Comparison of ENCODE assay signal across 8 mouse cellular contexts in genomic region chr10:92721771-92722619, GRCm38 (mm10). TPM values are rescaled to one million over a fixed set of nuclear protein-coding genes. Genes with fewer than 3 reads are reported as not detected.
A peak's percentile ranks its signal among the peaks of the same experiment; 100 is the strongest.
DNase-seq lines count a peak whose midpoint lies in the region; ATAC-seq and TF ChIP-seq lines count a peak whose summit lies in the region.

Nedd1 (minus strand) TSS chr10:92722420.

- H3K4me3 ChIP-seq in MEL (ENCODE audit: control insufficient read depth in 1 of 2, insufficient read depth in 1 of 2, low read depth in 2 of 2, low read length in 2 of 2): peak within 1 kb of the TSS; percentile 66 to 82
- H3K4me3 ChIP-seq in cerebellum, adult 2 months (replicated peaks; ENCODE audit: insufficient read depth, low read depth, low read length): peak within 1 kb of the TSS; percentile 72
- peak within 1 kb of the TSS; percentile 72 for H3K4me3 ChIP-seq in lung, embryonic 16.5 days (ENCODE audit: low read length)

- no peak for TF ChIP-seq RAD21 in MEL (IDR thresholded peaks at IDR 0.05; ENCODE audit: low read depth, low read length)

- H3K9me3 ChIP-seq in MEL (replicated peaks; ENCODE audit: insufficient read depth, low read length): no peaks in the 10 kb centered on the region
- H3K9me3 ChIP-seq in lung, embryonic 16.5 days (ENCODE audit: control insufficient read depth, low read length): 0 out of 2 replicates have a peak, but pooled peaks cover 3% of the 10 kb centered on the region

- DNase-seq in MEL (ENCODE audit: low read depth, low spot score): peak; percentile 96
- DNase-seq in cerebellum, adult 2 months: peak; percentile 89 to 93
- peak; percentile 86 for DNase-seq in forelimb bud, embryonic 11.5 days (ENCODE audit: low read depth, low spot score)
- DNase-seq in layer of hippocampus, adult 9-10 months (ENCODE audit: low spot score): peak; percentile 69
- DNase-seq in ovary, postnatal 10 days (ENCODE audit: low spot score): peak; percentile 89
- DNase-seq in thymus, postnatal 10 days (ENCODE audit: low spot score in 2 of 2): peak; percentile 95 to 98

- TF ChIP-seq CTCF in MEL (IDR thresholded peaks at IDR 0.05 in 2 of 3, conservative IDR thresholded peaks at IDR 0.05 in 1 of 3; ENCODE audit: control insufficient read depth in 1 of 3, insufficient read depth in 1 of 3, low read depth in 2 of 3, low read length in 3 of 3, poor library complexity in 1 of 3, severe bottlenecking in 1 of 3): no peak
- no peak for TF ChIP-seq CTCF in cerebellum, adult 2 months (IDR thresholded peaks at IDR 0.05; ENCODE audit: borderline replicate concordance, insufficient read depth, low read depth, low read length)

- H3K9ac ChIP-seq in MEL (ENCODE audit: control insufficient read depth, low read depth, low read length, poor library complexity, severe bottlenecking): peak within 1 kb of the TSS; percentile 91
- H3K9ac ChIP-seq in lung, embryonic 16.5 days (ENCODE audit: low read length): peak within 1 kb of the TSS; percentile 89

- peaks cover 7% of the 10 kb centered on the region; the same call in 1 of the 2 replicates for H3K79me2 ChIP-seq in MEL (ENCODE audit: control insufficient read depth, insufficient read depth, low read length, poor library complexity)

- ATAC-seq in hematopoietic stem cell, adult 5-6 weeks (replicated peaks in 1 of 2; ENCODE audit: insufficient read depth in 1 of 2, low FRiP score in 2 of 2, low TSS enrichment in 1 of 2, low read depth in 1 of 2, poor library complexity in 2 of 2, severe bottlenecking in 2 of 2): peak; percentile 96 to 97
- peak; percentile 99 for ATAC-seq in lung, embryonic 16.5 days (ENCODE audit: low read depth)

- peak within 1 kb of the TSS; percentile 64 for H3K27ac ChIP-seq in MEL (ENCODE audit: control insufficient read depth, low read depth, low read length)
- peak within 1 kb of the TSS; percentile 26; the same call in 1 of the 2 replicates for H3K27ac ChIP-seq in cerebellum, adult 2 months (ENCODE audit: insufficient read depth, low read length)
- H3K27ac ChIP-seq in lung, embryonic 16.5 days (ENCODE audit: low read length): peak within 1 kb of the TSS; percentile 86

- peak; percentile 93 to 94 for TF ChIP-seq POLR2A in MEL (IDR thresholded peaks at IDR 0.05; ENCODE audit: control insufficient read depth in 1 of 2, insufficient read depth in 1 of 2, low read depth in 1 of 2, low read length in 2 of 2, poor library complexity in 1 of 2)
- TF ChIP-seq POLR2A in cerebellum, adult 2 months (IDR thresholded peaks at IDR 0.05; ENCODE audit: borderline replicate concordance, insufficient read depth, low read length): peak; percentile 38; the same call in 1 of the 2 replicates

- no peaks in the 10 kb centered on the region; a peak in 2 of 4 replicates for H3K36me3 ChIP-seq in MEL (ENCODE audit: control insufficient read depth in 1 of 2, insufficient read depth in 2 of 2, low read length in 2 of 2)
- peaks cover 6% of the 10 kb centered on the region for H3K36me3 ChIP-seq in lung, embryonic 16.5 days (ENCODE audit: control insufficient read depth, insufficient read depth, low read length)

- peak within 1 kb of the TSS; percentile 63 for H3K4me2 ChIP-seq in lung, embryonic 16.5 days (ENCODE audit: low read depth, low read length)

- no peaks in the 10 kb centered on the region for H3K27me3 ChIP-seq in MEL (ENCODE audit: control insufficient read depth in 1 of 2, insufficient read depth in 2 of 2, low read length in 2 of 2)
- no peaks in the 10 kb centered on the region for H3K27me3 ChIP-seq in cerebellum, adult 2 months (ENCODE audit: control insufficient read depth, insufficient read depth, low read length)
- no peaks in the 10 kb centered on the region for H3K27me3 ChIP-seq in lung, embryonic 16.5 days (ENCODE audit: control insufficient read depth, insufficient read depth, low read depth, low read length)

- WGBS in cerebellum, adult 2 months: under 1% methylated on average over 57 of the region's 57 CpGs
- WGBS in lung, embryonic 16.5 days: under 1% methylated on average over 53 of the region's 57 CpGs

- peaks cover 0 to 7% of the 10 kb centered on the region in 2 experiments; a peak in 2 of 4 replicates for H3K4me1 ChIP-seq in MEL (ENCODE audit: control insufficient read depth in 1 of 2, insufficient read depth in 2 of 2, low read length in 2 of 2)
- H3K4me1 ChIP-seq in cerebellum, adult 2 months (ENCODE audit: control insufficient read depth, insufficient read depth, low read length): no peaks in the 10 kb centered on the region
- no peaks in the 10 kb centered on the region for H3K4me1 ChIP-seq in lung, embryonic 16.5 days (replicated peaks; ENCODE audit: control insufficient read depth, insufficient read depth, low read length)

- TF ChIP-seq EP300 in MEL (IDR thresholded peaks at IDR 0.05; ENCODE audit: low read depth in 1 of 2, low read length in 2 of 2): peak; percentile 7 to 55; a peak in 2 of 4 replicates

TF ChIP-seq in MEL, 35 proteins besides CTCF, POLR2A, EP300 and RAD21:
- TF ChIP-seq ZC3H11A (IDR thresholded peaks at IDR 0.05; ENCODE audit: low read depth, low read length) (no peak), ETS1 (IDR thresholded peaks at IDR 0.05; ENCODE audit: low read depth, low read length) (peak; percentile 60; the same call in 1 of the 2 replicates), MAX (IDR thresholded peaks at IDR 0.05; ENCODE audit: low read length) (peak; percentile 35; the same call in 1 of the 2 replicates), MAFK (IDR thresholded peaks at IDR 0.05; ENCODE audit: borderline replicate concordance, low read depth, low read length) (no peak), SMC3 (IDR thresholded peaks at IDR 0.05; ENCODE audit: low read depth, low read length) (peak; percentile 13; the same call in 1 of the 2 replicates), USF2 (IDR thresholded peaks at IDR 0.05; ENCODE audit: borderline replicate concordance in 1 of 2, insufficient read depth in 1 of 2, low read depth in 1 of 2, low read length in 2 of 2) (no peak), UBTF (IDR thresholded peaks at IDR 0.05; ENCODE audit: borderline replicate concordance, insufficient read depth, low read depth, low read length) (no peak), KAT2A (conservative IDR thresholded peaks at IDR 0.05; ENCODE audit: low read depth, low read length) (no peak), TBP (IDR thresholded peaks at IDR 0.05; ENCODE audit: low read depth, low read length) (peak; percentile 82), CHD1 (IDR thresholded peaks at IDR 0.05; ENCODE audit: low read depth, low read length) (no peak), ZMIZ1 (IDR thresholded peaks at IDR 0.05; ENCODE audit: low read depth, low read length) (peak; percentile 46), TCF12 (IDR thresholded peaks at IDR 0.05; ENCODE audit: low read depth, low read length) (peak; percentile 67), MYB (IDR thresholded peaks at IDR 0.05; ENCODE audit: low read depth, low read length) (no peak), GATA1 (IDR thresholded peaks at IDR 0.05; ENCODE audit: low read depth, low read length) (0 out of 2 replicates have a peak, but pooled peaks have one; percentile 22), NRF1 (IDR thresholded peaks at IDR 0.05; ENCODE audit: insufficient read depth, low read depth, low read length, poor library complexity, severe bottlenecking) (peak; percentile 53; the same call in 1 of the 2 replicates), MEF2A (IDR thresholded peaks at IDR 0.05; ENCODE audit: extremely low read depth, insufficient replicate concordance, low read depth, low read length, poor library complexity, severe bottlenecking) (no peak), HCFC1 (IDR thresholded peaks at IDR 0.05; ENCODE audit: low read depth, low read length) (peak; percentile 82), ELF1 (IDR thresholded peaks at IDR 0.05; ENCODE audit: low read depth, low read length) (peak; percentile 93), ZKSCAN1 (IDR thresholded peaks at IDR 0.05; ENCODE audit: low read depth, low read length) (no peak), JUND (IDR thresholded peaks at IDR 0.05; ENCODE audit: low read depth, low read length) (no peak), BHLHE40 (IDR thresholded peaks at IDR 0.05; ENCODE audit: borderline replicate concordance, low read depth, low read length) (no peak), ZNF384 (IDR thresholded peaks at IDR 0.05; ENCODE audit: low read depth, low read length) (no peak), SIN3A (IDR thresholded peaks at IDR 0.05; ENCODE audit: low read length) (peak; percentile 62; the same call in 1 of the 2 replicates), MXI1 (IDR thresholded peaks at IDR 0.05; ENCODE audit: low read depth, low read length) (peak; percentile 60; the same call in 1 of the 2 replicates), TAL1 (IDR thresholded peaks at IDR 0.05; ENCODE audit: low read length) (no peak), E2F4 (IDR thresholded peaks at IDR 0.05; ENCODE audit: borderline replicate concordance, low read depth, low read length) (no peak), MAZ (IDR thresholded peaks at IDR 0.05; ENCODE audit: low read depth, low read length) (peak; percentile 76; the same call in 1 of the 2 replicates), POLR2AphosphoS5 (IDR thresholded peaks at IDR 0.05; ENCODE audit: borderline replicate concordance, low read depth, low read length) (no peak), USF1 (IDR thresholded peaks at IDR 0.05; ENCODE audit: low read depth, low read length) (no peak), MYC (IDR thresholded peaks at IDR 0.05; ENCODE audit: low read depth, low read length) (0 out of 2 replicates have a peak, but pooled peaks have one; percentile 38), GABPA (IDR thresholded peaks at IDR 0.05; ENCODE audit: low read depth, low read length) (no peak), POLR2AphosphoS2 (IDR thresholded peaks at IDR 0.05; ENCODE audit: low read length) (peak; percentile 71; the same call in 1 of the 2 replicates), NELFE (IDR thresholded peaks at IDR 0.05; ENCODE audit: low read depth, low read length) (peak; percentile 87)

RNA-seq across cellular contexts. Expression of gene Nedd1, which starts in this region (rescaled TPM):
- total RNA-seq in MEL (2012; rRNA removed): 18.7 and 22.1 TPM in 2 replicates
- polyA plus RNA-seq in MEL (2012; ENCODE audit: insufficient read depth in 1 of 2, insufficient read length in 2 of 2, low read depth in 1 of 2, low replicate concordance in 2 of 2, missing spikeins in 1 of 2): 10 to 100 TPM in 1 of 2 experiments, not detected in 1; 15.5 TPM
- 3.1 and 3.8 TPM in 2 replicates for polyA plus RNA-seq in cerebellum, adult 2 months (2012; rRNA removed)
- total RNA-seq in hematopoietic stem cell, adult 5-6 weeks (2017): 33.3 and 33.8 TPM in 2 replicates
- polyA plus RNA-seq in lung, embryonic 16.5 days (2015; fragmentation: Nextera tagmentation; extraction: Ambion mirVana): 50.6 and 55.0 TPM in 2 replicates

Comparison
In these comparisons a context has a peak if more than half of its experiments do, and no peak if none do; other contexts are left out.
1. Peak in every context shown above with its lines: DNase-seq, ATAC-seq, H3K4me3 ChIP-seq and H3K27ac ChIP-seq.
2. H3K27ac ChIP-seq: peak in every context shown above with its lines; median percentile 86 in lung, embryonic 16.5 days; 64 in MEL; 26 in cerebellum, adult 2 months.